Mouse (Mus musculus): Measurements from ENCODE around the gene Il18. TPM values are rescaled to one million over a fixed set of nuclear protein-coding genes. Genes with fewer than 3 reads are reported as not detected.
A peak's percentile ranks its signal among the peaks of the same experiment; 100 is the strongest.

The Il18 gene
- polyA plus RNA-seq, 1 experiment from 2014 or later, result 5.9 TPM

- H3K4me1 ChIP-seq (replicated peaks), result peaks cover 21% of the 10 kb centered on the region
- ATAC-seq (ENCODE audit: low read depth) (peak; percentile 98), DNase-seq (peak; percentile 91)
- peak within 1 kb of the TSS; percentile 76 for H3K9ac ChIP-seq
- peak within 1 kb of the TSS; percentile 67 for H3K27ac ChIP-seq
- H3K27me3 ChIP-seq, result no peaks in the 10 kb centered on the region
- peak within 1 kb of the TSS; percentile 85 for H3K4me2 ChIP-seq
- no peaks in the 10 kb centered on the region for H3K9me3 ChIP-seq (replicated peaks)
- peaks cover 10% of the 10 kb centered on the region for H3K36me3 ChIP-seq
- peak within 1 kb of the TSS; percentile 74 for H3K4me3 ChIP-seq (replicated peaks)
- WGBS (ENCODE audit: insufficient replicate concordance), result under 1% methylated on average over 54 of the region's 54 CpGs
These were observed 26.2 kb upstream of the Il18 start, which contains the start of gene Pts for GRCm38 (mm10) chr9:50528293-50528892. Gene Pts (minus strand): TSS chr9:50528724.

GRCm38 (mm10) chr9:50530890-50531289, 23.7 kb upstream of the Il18 start:
- no peak for DNase-seq
- H3K36me3 ChIP-seq, result no peaks in the 10 kb centered on the region
- no peaks in the 10 kb centered on the region for H3K27me3 ChIP-seq
- WGBS (ENCODE audit: insufficient replicate concordance), result 42% methylated on average over 2 of the region's 2 CpGs
- H3K4me1 ChIP-seq (replicated peaks), result peaks cover 22% of the 10 kb centered on the region
- H3K9me3 ChIP-seq (replicated peaks), result no peaks in the 10 kb centered on the region
- no peak overlapping the region for H3K4me3 ChIP-seq (replicated peaks)
- H3K27ac ChIP-seq, result no peak overlapping the region
- no peak for ATAC-seq (ENCODE audit: low read depth)
- H3K9ac ChIP-seq, result no peak overlapping the region
- H3K4me2 ChIP-seq, result no peak overlapping the region

GRCm38 (mm10) chr9:50533328-50533727, 21.3 kb upstream of the Il18 start:
- H3K9me3 ChIP-seq (replicated peaks), result no peaks in the 10 kb centered on the region
- H3K27ac ChIP-seq, result no peak overlapping the region
- no peak overlapping the region for H3K4me3 ChIP-seq (replicated peaks)
- peak overlapping the region; percentile 37 for H3K4me2 ChIP-seq
- no peak overlapping the region for H3K9ac ChIP-seq
- no peaks in the 10 kb centered on the region for H3K27me3 ChIP-seq
- peaks cover 6% of the 10 kb centered on the region for H3K4me1 ChIP-seq (replicated peaks)
- 22% methylated on average over 11 of the region's 11 CpGs for WGBS (ENCODE audit: insufficient replicate concordance)
- H3K36me3 ChIP-seq, result no peaks in the 10 kb centered on the region
- no peak for DNase-seq
- ATAC-seq (ENCODE audit: low read depth), result no peak

- H3K4me3 ChIP-seq (replicated peaks), result no peak overlapping the region
- no peaks in the 10 kb centered on the region for H3K36me3 ChIP-seq
- 61% methylated on average over 3 of the region's 3 CpGs for WGBS (ENCODE audit: insufficient replicate concordance)
- H3K4me1 ChIP-seq (replicated peaks), result peaks cover 9% of the 10 kb centered on the region
- no peak overlapping the region for H3K9ac ChIP-seq
- no peak overlapping the region for H3K27ac ChIP-seq
- H3K27me3 ChIP-seq, result no peaks in the 10 kb centered on the region
- DNase-seq, result no peak
- no peak for ATAC-seq (ENCODE audit: low read depth)
- H3K4me2 ChIP-seq, result no peak overlapping the region
- H3K9me3 ChIP-seq (replicated peaks), result no peaks in the 10 kb centered on the region
These were observed 20.8 kb upstream of the Il18 start for GRCm38 (mm10) chr9:50533791-50534190.

- 66% methylated on average over 5 of the region's 5 CpGs for WGBS (ENCODE audit: insufficient replicate concordance)
These were observed 18.7 kb upstream of the Il18 start for GRCm38 (mm10) chr9:50535930-50536329.

GRCm38 (mm10) chr9:50536603-50537135, 18.0 kb upstream of the Il18 start:
- H3K4me1 ChIP-seq (replicated peaks), result peaks cover 13% of the 10 kb centered on the region
- DNase-seq (no peak), ATAC-seq (ENCODE audit: low read depth) (no peak)
- WGBS (ENCODE audit: insufficient replicate concordance), result 37% methylated on average over 7 of the region's 7 CpGs
- H3K4me3 ChIP-seq (replicated peaks), result no peak overlapping the region
- no peaks in the 10 kb centered on the region for H3K36me3 ChIP-seq
- H3K27ac ChIP-seq, result no peak overlapping the region
- no peak overlapping the region for H3K4me2 ChIP-seq
- H3K9ac ChIP-seq, result no peak overlapping the region
- H3K9me3 ChIP-seq (replicated peaks), result no peaks in the 10 kb centered on the region
- H3K27me3 ChIP-seq, result no peaks in the 10 kb centered on the region

More at GRCm38 (mm10) chr9:50535930-50536329, 18.7 kb upstream of the Il18 start:
- Histone ChIP-seq H3K4me3 (replicated peaks) (no peak overlapping the region), H3K9ac (no peak overlapping the region), H3K27ac (no peak overlapping the region), H3K4me2 (no peak overlapping the region), H3K36me3 (no peaks in the 10 kb centered on the region), H3K27me3 (no peaks in the 10 kb centered on the region), H3K9me3 (replicated peaks) (no peaks in the 10 kb centered on the region), H3K4me1 (replicated peaks) (peaks cover 13% of the 10 kb centered on the region)
- DNase-seq (no peak), ATAC-seq (ENCODE audit: low read depth) (0 out of 2 replicates have a peak, but pooled peaks have one; percentile 5)

GRCm38 (mm10) chr9:50537295-50537694, 17.3 kb upstream of the Il18 start:
- Histone ChIP-seq H3K27ac (no peak overlapping the region), H3K36me3 (no peaks in the 10 kb centered on the region), H3K27me3 (no peaks in the 10 kb centered on the region), H3K4me1 (replicated peaks) (peaks cover 13% of the 10 kb centered on the region), H3K9ac (no peak overlapping the region), H3K4me3 (replicated peaks) (no peak overlapping the region), H3K9me3 (replicated peaks) (no peaks in the 10 kb centered on the region), H3K4me2 (no peak overlapping the region)
- DNase-seq, result no peak
- WGBS (ENCODE audit: insufficient replicate concordance), result 31% methylated on average over 4 of the region's 4 CpGs
- ATAC-seq (ENCODE audit: low read depth), result no peak

GRCm38 (mm10) chr9:50540170-50540569, 14.5 kb upstream of the Il18 start:
- ATAC-seq (ENCODE audit: low read depth) (no peak), DNase-seq (no peak)
- H3K9me3 ChIP-seq (replicated peaks), result no peaks in the 10 kb centered on the region
- peaks cover 7% of the 10 kb centered on the region; the same call in 1 of the 2 replicates for H3K4me1 ChIP-seq (replicated peaks)
- WGBS (ENCODE audit: insufficient replicate concordance), result 32% methylated on average over 7 of the region's 7 CpGs
- no peak overlapping the region for H3K27ac ChIP-seq
- H3K9ac ChIP-seq, result no peak overlapping the region
- no peak overlapping the region for H3K4me2 ChIP-seq
- no peaks in the 10 kb centered on the region for H3K36me3 ChIP-seq
- no peak overlapping the region for H3K4me3 ChIP-seq (replicated peaks)
- H3K27me3 ChIP-seq, result no peaks in the 10 kb centered on the region

- Histone ChIP-seq H3K27me3 (no peaks in the 10 kb centered on the region), H3K36me3 (no peaks in the 10 kb centered on the region), H3K4me1 (replicated peaks) (peaks cover 7% of the 10 kb centered on the region; the same call in 1 of the 2 replicates), H3K27ac (no peak overlapping the region), H3K9me3 (replicated peaks) (no peaks in the 10 kb centered on the region), H3K4me2 (no peak overlapping the region), H3K4me3 (replicated peaks) (no peak overlapping the region), H3K9ac (no peak overlapping the region)
- WGBS (ENCODE audit: insufficient replicate concordance), result 63% methylated on average over 9 of the region's 9 CpGs
- ATAC-seq (ENCODE audit: low read depth) (no peak), DNase-seq (no peak)
These were observed 12.2 kb upstream of the Il18 start for GRCm38 (mm10) chr9:50542401-50542800.

- Histone ChIP-seq H3K27ac (no peak overlapping the region), H3K9me3 (replicated peaks) (no peaks in the 10 kb centered on the region), H3K36me3 (no peaks in the 10 kb centered on the region), H3K27me3 (no peaks in the 10 kb centered on the region), H3K9ac (no peak overlapping the region), H3K4me2 (no peak overlapping the region), H3K4me3 (replicated peaks) (no peak overlapping the region), H3K4me1 (replicated peaks) (no peaks in the 10 kb centered on the region)
- ATAC-seq (ENCODE audit: low read depth), result no peak
- WGBS (ENCODE audit: insufficient replicate concordance), result 29% methylated on average over 5 of the region's 5 CpGs
- no peak for DNase-seq
These were observed 6.7 kb upstream of the Il18 start for GRCm38 (mm10) chr9:50547859-50548478.

- Histone ChIP-seq H3K9me3 (replicated peaks) (no peaks in the 10 kb centered on the region), H3K4me1 (replicated peaks) (no peaks in the 10 kb centered on the region), H3K9ac (no peak overlapping the region), H3K27ac (no peak overlapping the region), H3K27me3 (no peaks in the 10 kb centered on the region), H3K4me3 (replicated peaks) (no peak overlapping the region), H3K4me2 (no peak overlapping the region), H3K36me3 (no peaks in the 10 kb centered on the region)
- WGBS (ENCODE audit: insufficient replicate concordance), result 66% methylated on average over 4 of the region's 4 CpGs
- DNase-seq (no peak), ATAC-seq (ENCODE audit: low read depth) (no peak)
These were observed 5.7 kb upstream of the Il18 start for GRCm38 (mm10) chr9:50548936-50549335.

Data from liver, embryonic 13.5 days (tissue).